Mouse (Mus musculus): ENCODE measurements around the gene Scgb1b3.

Gene Scgb1b3

GRCm38 (mm10) chr7:31375292-31375691 is at the start of gene Scgb1b3:
Gene Scgb1b3 (plus strand): TSS chr7:31375592.
- DNase-seq (ENCODE audit: low read depth): no peak

GRCm38 (mm10) chr7:31362022-31362560 is 13.3 kb upstream of the Scgb1b3 start, which contains the start of gene Scgb2b3:
Gene Scgb2b3 (minus strand): TSS chr7:31362072.
- DNase-seq (ENCODE audit: low read depth): no peak
